Mouse (Mus musculus) hindbrain, postnatal 0 days (tissue): ENCODE measurements around the gene Nqo2. TPM values are rescaled to one million over a fixed set of nuclear protein-coding genes. Genes with fewer than 3 reads are reported as not detected.

Experiments used
- ATAC-seq: fragments of 200-750 bp; cut with Nextera tagmentation; 2 replicates; pipeline ENCODE4 v1.8.0; 2017; ENCODE audit warnings: mild to moderate bottlenecking, moderate TSS enrichment, moderate library complexity
- DNase-seq: peaks from one replicate; pipeline ENCODE4 v3.0.0-alpha.2; 2015; ENCODE audit warnings: low spot score
- H3K27ac ChIP-seq: fragments of 300-500 bp; sonication (generic); 2 replicates; pipeline ENCODE4 v1.5.1; 2014; ENCODE audit warnings: mild to moderate bottlenecking
- H3K27me3 ChIP-seq: fragments of 300-500 bp; sonication (generic); 2 replicates; pipeline ENCODE4 v1.6.1; 2014; ENCODE audit warnings: low read length, mixed read lengths; ENCODE audit not compliant: insufficient read depth
- H3K36me3 ChIP-seq: fragments of 300-500 bp; sonication (generic); 2 replicates; pipeline ENCODE4 v1.6.1; 2014; ENCODE audit warnings: low read length, mixed read lengths; ENCODE audit not compliant: insufficient read depth
- H3K4me1 ChIP-seq: fragments of 300-500 bp; sonication (generic); 2 replicates; pipeline ENCODE4 v1.6.1; 2014; ENCODE audit warnings: antibody characterized with exemption, low read length, mixed read lengths; ENCODE audit not compliant: insufficient read depth
- H3K4me2 ChIP-seq: fragments of 300-500 bp; sonication (generic); 2 replicates; pipeline ENCODE4 v1.6.1; 2014; ENCODE audit warnings: low read depth, mild to moderate bottlenecking, low read length, moderate library complexity, mixed read lengths
- H3K4me3 ChIP-seq: fragments of 300-500 bp; sonication (generic); 2 replicates; pipeline ENCODE4 v1.5.1; 2014; ENCODE audit warnings: low read length
- H3K9ac ChIP-seq: fragments of 300-500 bp; sonication (generic); replicated peaks from 2 replicates; pipeline ENCODE4 v1.6.1; 2014; ENCODE audit warnings: mild to moderate bottlenecking, low read length, moderate library complexity, mixed read lengths
- H3K9me3 ChIP-seq: fragments of 300-500 bp; sonication (generic); 2 replicates; pipeline ENCODE4 v1.6.1; 2016; ENCODE audit warnings: low read length, mixed read lengths
- CTCF ChIP-seq: IDR thresholded peaks from 2 replicates; pipeline ENCODE4 v1.5.1; 2016; ENCODE audit warnings: antibody characterized with exemption, control low read depth, low read depth
- WGBS: fragments of 180-500 bp; shearing (Covaris S2); extraction: QIAGEN DNeasy Blood & Tissue Kit; methylation state at CpG from one replicate; pipeline ENCODE4 v1.1.7; 2014; 5-methylcytosine and 5-hydroxymethylcytosine counted together
- polyA plus RNA-seq: library from polyadenylated mRNA; unstranded; fragments of >200 nt; fragmentation: Nextera tagmentation; extraction: Ambion mirVana; gene quantifications from 2 replicates; pipeline ENCODE4 v1.2.1, GENCODE M21; 2015
- total RNA-seq: library from RNA; depleted of rRNA; stranded (reverse); fragments of >200 nt; gene quantifications from 2 replicates; pipeline ENCODE4 v1.2.3, GENCODE M21; 2014; rRNA removed

Gene Nqo2
- total and polyA plus RNA-seq, 2 experiments from 2014 or later, result 4.0 to 9.5 TPM

- under 1% methylated on average over 37 of the region's 37 CpGs for WGBS
- DNase-seq, result peak; percentile 97
- H3K9me3 ChIP-seq, result no peaks in the 10 kb centered on the region
- H3K36me3 ChIP-seq, result peaks cover 11% of the 10 kb centered on the region
- peaks cover 9% of the 10 kb centered on the region for H3K4me1 ChIP-seq
- peak within 1 kb of the TSS; percentile 86 for H3K9ac ChIP-seq
- TF ChIP-seq CTCF, result no peak
- peak within 1 kb of the TSS; percentile 89 for H3K4me2 ChIP-seq
- peak; percentile 96 for ATAC-seq
- no peaks in the 10 kb centered on the region for H3K27me3 ChIP-seq
- peak within 1 kb of the TSS; percentile 70 for H3K4me3 ChIP-seq
- peak within 1 kb of the TSS; percentile 90 for H3K27ac ChIP-seq
These were observed 72.9 kb downstream of the Nqo2 start, which contains the start of gene Bphl for GRCm38 (mm10) chr13:34037172-34038055. TSS of gene Bphl (plus strand) at chr13:34037597.

GRCm38 (mm10) chr13:34038056-34038432 is 73.6 kb downstream of the Nqo2 start:
- H3K36me3 ChIP-seq, result peaks cover 5% of the 10 kb centered on the region
- TF ChIP-seq CTCF, result no peak
- no peaks in the 10 kb centered on the region for H3K9me3 ChIP-seq
- peak overlapping the region; percentile 89 for H3K4me2 ChIP-seq
- 33% methylated on average over 5 of the region's 5 CpGs for WGBS
- H3K4me1 ChIP-seq, result peaks cover 9% of the 10 kb centered on the region
- peak overlapping the region; percentile 86 for H3K9ac ChIP-seq
- DNase-seq (no peak), ATAC-seq (0 out of 2 replicates have a peak, but pooled peaks have one; percentile 6)
- peak overlapping the region; percentile 90 for H3K27ac ChIP-seq
- peak overlapping the region; percentile 70 for H3K4me3 ChIP-seq
- H3K27me3 ChIP-seq, result no peaks in the 10 kb centered on the region

Other genes starting within 250 kb of the Nqo2 start
- not detected in 2 replicates for gene Serpinb6e, start 121.3 kb upstream of the Nqo2 start, total RNA-seq
- not detected in 2 replicates for gene Serpinb6e, start 121.3 kb upstream of the Nqo2 start, polyA plus RNA-seq
- not detected in 2 replicates for gene Serpinb6c, start 59.0 kb upstream of the Nqo2 start, total RNA-seq
- 0.19 and 0.29 TPM in 2 replicates for gene Serpinb6c, start 59.0 kb upstream of the Nqo2 start, polyA plus RNA-seq
- gene Ripk1, start 37.7 kb downstream of the Nqo2 start, total RNA-seq, result 6.4 and 7.8 TPM in 2 replicates
- gene Ripk1, start 37.7 kb downstream of the Nqo2 start, polyA plus RNA-seq, result 4.5 and 4.8 TPM in 2 replicates
- gene Serpinb6a, start 38.1 kb downstream of the Nqo2 start, total RNA-seq, result 45.1 and 60.8 TPM in 2 replicates
- gene Serpinb6a, start 38.1 kb downstream of the Nqo2 start, polyA plus RNA-seq, result 50.7 and 52.1 TPM in 2 replicates
- gene Bphl, start 72.9 kb downstream of the Nqo2 start, total RNA-seq, result 42.0 and 60.7 TPM in 2 replicates
- 50.4 and 57.3 TPM in 2 replicates for gene Bphl, start 72.9 kb downstream of the Nqo2 start, polyA plus RNA-seq
- gene Tubb2a, start 113.3 kb downstream of the Nqo2 start, total RNA-seq, result 6,578 and 6,630 TPM in 2 replicates
- 3,263 and 3,562 TPM in 2 replicates for gene Tubb2a, start 113.3 kb downstream of the Nqo2 start, polyA plus RNA-seq
- gene Tubb2b, start 165.8 kb downstream of the Nqo2 start, total RNA-seq, result 4,422 and 4,857 TPM in 2 replicates
- 709 and 787 TPM in 2 replicates for gene Tubb2b, start 165.8 kb downstream of the Nqo2 start, polyA plus RNA-seq
- 41.6 and 75.9 TPM in 2 replicates for gene Psmg4, start 198.3 kb downstream of the Nqo2 start, total RNA-seq
- gene Psmg4, start 198.3 kb downstream of the Nqo2 start, polyA plus RNA-seq, result 88.5 and 92.0 TPM in 2 replicates